Mouse (Mus musculus) embryonic facial prominence, embryonic 11.5 days (tissue): ENCODE measurements around the gene Tmem178b. TPM values are rescaled to one million over a fixed set of nuclear protein-coding genes. Genes with fewer than 3 reads are reported as not detected.

Experiments
- ATAC-seq: fragments of 200-750 bp; cut with Nextera tagmentation; replicated peaks from 2 replicates; pipeline ENCODE4 v1.8.0; 2017; ENCODE audit warnings: low read depth; ENCODE audit not compliant: insufficient number of reproducible peaks, low FRiP score, low TSS enrichment
- DNase-seq: peaks from one replicate; pipeline ENCODE4 v3.0.0-alpha.2; 2015; ENCODE audit warnings: low spot score
- H3K27ac ChIP-seq: fragments of 300-500 bp; sonication (generic); replicated peaks from 2 replicates; pipeline ENCODE4 v1.5.1; 2014; ENCODE audit warnings: mild to moderate bottlenecking, low read depth, low read length, control low read depth
- H3K27me3 ChIP-seq: fragments of 300-500 bp; sonication (generic); 2 replicates; pipeline ENCODE4 v1.6.1; 2014; ENCODE audit warnings: mild to moderate bottlenecking, low read length, moderate library complexity, mixed read lengths; ENCODE audit not compliant: control insufficient read depth, insufficient read depth
- H3K36me3 ChIP-seq: fragments of 300-500 bp; sonication (generic); replicated peaks from 2 replicates; pipeline ENCODE4 v1.6.1; 2014; ENCODE audit warnings: low read depth, mild to moderate bottlenecking, low read length, moderate library complexity, mixed read lengths; ENCODE audit not compliant: control insufficient read depth, insufficient read depth
- H3K4me1 ChIP-seq: fragments of 300-500 bp; sonication (generic); 2 replicates; pipeline ENCODE4 v1.6.1; 2014; ENCODE audit warnings: low read length, mixed read lengths; ENCODE audit not compliant: control insufficient read depth, insufficient read depth
- H3K4me2 ChIP-seq: fragments of 300-500 bp; sonication (generic); 2 replicates; pipeline ENCODE4 v1.6.1; 2014; ENCODE audit warnings: low read depth, mild to moderate bottlenecking, control low read depth, low read length, moderate library complexity
- H3K4me3 ChIP-seq: fragments of 300-500 bp; sonication (generic); 2 replicates; pipeline ENCODE4 v1.5.1; 2014; ENCODE audit warnings: low read depth, low read length, control low read depth
- H3K9ac ChIP-seq: fragments of 300-500 bp; sonication (generic); replicated peaks from 2 replicates; pipeline ENCODE4 v1.6.1; 2014; ENCODE audit warnings: mild to moderate bottlenecking, control low read depth, low read length
- H3K9me3 ChIP-seq: fragments of 300-500 bp; sonication (generic); replicated peaks from 2 replicates; pipeline ENCODE4 v1.6.1; 2016; ENCODE audit warnings: mild to moderate bottlenecking, low read length, inconsistent platforms, mixed read lengths; ENCODE audit not compliant: control insufficient read depth
- WGBS: fragments of 180-500 bp; shearing (Covaris S2); extraction: QIAGEN DNeasy Blood & Tissue Kit; methylation state at CpG from one replicate; pipeline ENCODE4 v1.1.7; 2014; 5-methylcytosine and 5-hydroxymethylcytosine counted together
- polyA plus RNA-seq: library from polyadenylated mRNA; unstranded; fragments of >200 nt; fragmentation: Nextera tagmentation; extraction: Ambion mirVana; gene quantifications from 2 replicates; pipeline ENCODE4 v1.2.1, GENCODE M21; 2014

The Tmem178b gene
- polyA plus RNA-seq, 1 experiment from 2014 or later = 1.7 TPM

DNA sequence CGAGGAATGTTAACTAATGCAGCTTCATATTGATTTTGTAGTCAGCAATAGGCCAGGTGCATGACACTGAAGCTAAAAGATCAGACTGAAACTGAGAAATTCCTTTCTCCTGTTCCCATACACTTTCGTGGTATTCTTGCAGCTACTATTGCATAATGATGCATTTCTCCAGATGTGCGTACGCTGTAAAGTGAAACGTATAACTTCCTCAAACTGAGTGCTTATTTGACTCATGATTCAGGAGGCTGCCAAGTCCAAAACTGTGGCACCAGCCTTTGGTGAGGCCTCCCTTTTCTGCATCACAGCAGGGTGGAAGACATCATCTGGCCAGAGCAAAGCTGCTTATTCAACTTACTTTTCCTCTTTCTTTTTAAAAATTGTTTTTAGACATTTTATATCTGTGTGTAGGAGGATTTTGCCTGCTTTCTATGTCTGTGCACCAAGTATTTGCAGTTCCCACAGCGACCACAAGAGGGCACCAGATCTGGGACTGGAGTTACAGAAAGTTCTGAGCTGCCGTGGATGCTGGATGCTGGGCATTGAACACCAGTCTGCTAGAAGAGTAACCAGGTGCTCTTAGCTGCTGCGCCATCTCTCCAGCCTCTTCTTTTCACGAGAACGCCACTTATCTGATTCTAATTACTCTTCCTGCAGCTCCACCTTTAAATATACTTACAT, 362.9 kb downstream of the Tmem178b start:
- no peak overlapping the region for H3K4me3 ChIP-seq
- no peaks in the 10 kb centered on the region for H3K4me1 ChIP-seq
- H3K36me3 ChIP-seq = no peaks in the 10 kb centered on the region
- H3K9ac ChIP-seq = no peak overlapping the region
- H3K9me3 ChIP-seq = no peaks in the 10 kb centered on the region
- H3K4me2 ChIP-seq = no peak overlapping the region
- WGBS = 45% methylated on average over 10 of the region's 10 CpGs
- no peak overlapping the region for H3K27ac ChIP-seq
- ATAC-seq (no peak), DNase-seq (peak; percentile 80)
- no peaks in the 10 kb centered on the region for H3K27me3 ChIP-seq

DNA sequence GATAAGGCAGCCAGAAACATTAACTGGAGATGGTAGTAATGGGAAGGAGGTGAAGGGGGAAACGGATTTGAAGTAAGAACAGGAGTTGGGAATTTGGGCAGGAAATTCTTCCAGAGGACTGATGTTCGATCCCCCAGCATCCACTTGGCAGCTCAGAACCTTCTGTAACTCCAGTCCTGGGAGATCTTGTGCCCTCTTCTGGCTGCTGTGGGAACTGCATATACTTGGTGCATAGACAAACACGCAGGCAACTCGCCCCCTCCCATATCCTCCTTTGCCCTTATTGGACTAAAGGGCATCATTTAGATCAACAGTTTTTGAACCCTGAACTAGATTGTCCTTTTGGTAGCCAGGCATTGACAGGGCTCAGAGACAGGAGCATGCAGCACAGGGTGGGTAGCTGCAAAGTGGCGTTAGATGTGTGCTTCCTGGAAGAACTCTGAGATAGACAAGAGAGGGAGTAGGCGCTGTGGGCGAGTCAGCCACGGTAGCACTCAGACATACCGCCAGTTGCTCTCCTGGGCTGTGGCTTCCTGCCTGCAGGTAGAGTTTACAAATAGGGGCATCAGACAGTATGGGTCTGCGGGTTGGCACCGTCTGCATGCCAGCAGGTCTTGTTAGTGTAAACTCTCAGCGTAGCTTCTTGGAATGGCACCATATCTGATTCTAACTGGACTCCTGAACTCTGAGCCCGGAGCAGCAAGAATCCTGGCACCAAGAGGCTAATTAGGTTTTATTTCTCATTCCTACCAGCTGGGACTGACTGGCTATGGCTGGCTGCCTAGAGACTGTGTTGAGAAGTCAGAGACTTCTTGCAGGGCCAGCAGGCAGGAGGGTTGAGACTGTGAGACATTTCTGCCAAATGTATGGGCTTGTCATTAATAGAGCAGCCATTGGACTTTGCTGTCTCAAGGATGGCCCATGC, 364.0 kb downstream of the Tmem178b start:
- WGBS = 70% methylated on average over 13 of the region's 13 CpGs
- no peak for ATAC-seq

DNA sequence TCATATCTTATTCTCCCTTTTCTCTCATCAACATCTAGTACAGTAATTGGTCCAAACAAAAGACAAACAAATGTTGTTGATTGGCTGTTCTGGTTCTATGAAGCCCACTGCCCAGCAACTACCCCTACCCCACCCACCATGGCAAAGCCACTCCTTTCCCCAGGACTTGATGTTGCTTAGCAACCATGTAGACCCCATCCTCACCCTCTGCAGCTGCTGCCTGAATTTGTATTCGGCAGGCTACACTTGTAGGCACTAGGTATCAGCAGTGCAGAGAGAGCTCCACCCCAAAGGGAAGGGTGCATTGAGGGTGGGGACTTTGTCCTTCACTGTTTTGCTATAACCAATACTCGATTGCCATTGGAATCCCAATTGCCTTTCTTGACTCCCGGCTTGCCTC, 365.8 kb downstream of the Tmem178b start:
- Histone ChIP-seq H3K27me3 (no peaks in the 10 kb centered on the region), H3K4me3 (no peak overlapping the region), H3K36me3 (no peaks in the 10 kb centered on the region), H3K4me1 (no peaks in the 10 kb centered on the region), H3K9me3 (no peaks in the 10 kb centered on the region), H3K4me2 (no peak overlapping the region), H3K9ac (no peak overlapping the region), H3K27ac (no peak overlapping the region)
- ATAC-seq (no peak), DNase-seq (no peak)
- 75% methylated on average over 3 of the region's 3 CpGs for WGBS

More for the DNA sequence above, 364.0 kb downstream of the Tmem178b start:
- Histone ChIP-seq H3K4me1 (no peaks in the 10 kb centered on the region), H3K4me3 (no peak overlapping the region), H3K27ac (no peak overlapping the region), H3K9me3 (no peaks in the 10 kb centered on the region), H3K4me2 (no peak overlapping the region), H3K27me3 (no peaks in the 10 kb centered on the region), H3K36me3 (no peaks in the 10 kb centered on the region), H3K9ac (no peak overlapping the region)
- peak; percentile 58 for DNase-seq

DNA sequence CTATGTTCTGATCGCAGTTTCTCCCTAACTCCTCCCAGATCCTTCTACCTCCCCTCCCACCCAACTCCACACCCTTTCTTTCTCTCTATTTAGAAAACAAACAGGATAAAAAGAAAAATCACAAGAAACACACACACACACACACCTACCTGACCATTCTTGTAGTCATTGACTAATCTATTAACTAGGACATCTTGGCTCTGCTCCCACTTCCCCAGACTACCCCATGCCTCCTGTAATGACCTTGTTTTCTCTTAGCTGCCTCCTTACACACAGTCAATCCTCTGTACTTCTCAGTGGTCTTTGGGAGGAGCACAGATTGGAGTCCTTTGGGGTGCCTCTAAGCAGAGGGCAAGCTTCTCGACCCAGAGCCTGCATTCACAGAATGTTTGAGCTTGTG, 367.6 kb downstream of the Tmem178b start:
- no peak overlapping the region for H3K4me2 ChIP-seq
- H3K27ac ChIP-seq = no peak overlapping the region
- H3K9ac ChIP-seq = no peak overlapping the region
- 76% methylated on average over 2 of the region's 2 CpGs for WGBS
- no peaks in the 10 kb centered on the region for H3K4me1 ChIP-seq
- no peaks in the 10 kb centered on the region for H3K9me3 ChIP-seq
- H3K4me3 ChIP-seq = no peak overlapping the region
- H3K27me3 ChIP-seq = no peaks in the 10 kb centered on the region
- H3K36me3 ChIP-seq = no peaks in the 10 kb centered on the region
- DNase-seq (no peak), ATAC-seq (no peak)

DNA sequence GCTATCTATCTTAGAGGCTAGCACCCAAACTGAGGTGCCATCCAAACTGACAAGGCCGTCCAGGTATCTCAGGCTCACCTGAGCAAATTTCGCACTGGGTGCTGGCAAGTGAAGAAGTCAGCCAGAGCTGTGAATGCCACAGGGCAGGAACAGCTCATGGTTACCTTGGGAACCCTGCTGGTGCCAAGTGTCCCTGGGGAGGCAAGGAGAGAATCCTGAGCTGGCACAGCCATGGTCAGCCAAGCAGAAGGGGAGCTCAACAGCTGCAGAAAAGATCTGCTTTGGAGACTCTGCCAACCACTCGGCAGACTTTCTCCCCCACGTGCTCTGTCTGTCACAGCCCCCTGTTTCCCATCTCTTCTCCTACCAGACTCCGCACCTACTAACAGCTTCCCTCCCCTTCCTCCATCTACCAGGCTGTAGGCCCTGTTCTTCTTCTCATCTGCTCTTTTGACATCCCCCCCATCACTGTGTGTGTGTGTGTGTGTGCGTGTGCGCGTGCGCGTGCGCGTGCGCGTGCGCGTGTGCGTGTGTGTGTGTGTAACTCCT, 374.4 kb downstream of the Tmem178b start:
- no peak overlapping the region for H3K4me2 ChIP-seq
- 94% methylated on average over 17 of the region's 17 CpGs for WGBS
- no peak for ATAC-seq

DNA sequence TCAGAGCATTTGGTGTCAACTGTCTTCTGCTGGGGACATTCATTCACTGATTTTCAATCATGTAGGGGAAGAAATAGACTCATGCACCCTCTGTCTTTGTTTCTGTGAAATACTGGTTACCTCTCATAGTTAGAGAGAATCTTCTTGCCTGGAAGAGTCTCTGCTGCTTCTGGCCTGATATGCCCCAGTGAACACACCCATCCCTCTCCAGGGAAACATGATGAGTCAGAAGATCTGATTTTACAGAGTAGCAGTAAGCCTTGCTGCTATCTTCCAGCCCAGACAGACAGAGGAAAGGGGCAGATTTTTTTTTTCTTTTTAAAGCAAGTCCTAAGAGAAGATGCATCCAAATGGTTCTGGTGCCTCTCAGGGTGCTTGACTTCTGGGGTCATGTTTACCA, 376.9 kb downstream of the Tmem178b start:
- no peak for ATAC-seq
- Histone ChIP-seq H3K36me3 (no peaks in the 10 kb centered on the region), H3K9ac (no peak overlapping the region), H3K4me3 (no peak overlapping the region), H3K9me3 (no peaks in the 10 kb centered on the region), H3K27me3 (no peaks in the 10 kb centered on the region), H3K4me1 (no peaks in the 10 kb centered on the region), H3K27ac (no peak overlapping the region), H3K4me2 (no peak overlapping the region)
- DNase-seq = no peak

More for the DNA sequence above, 374.4 kb downstream of the Tmem178b start:
- no peaks in the 10 kb centered on the region for H3K36me3 ChIP-seq
- no peak overlapping the region for H3K27ac ChIP-seq
- no peak for DNase-seq
- H3K9me3 ChIP-seq = no peaks in the 10 kb centered on the region
- H3K4me3 ChIP-seq = no peak overlapping the region
- H3K4me1 ChIP-seq = no peaks in the 10 kb centered on the region
- no peaks in the 10 kb centered on the region for H3K27me3 ChIP-seq
- no peak overlapping the region for H3K9ac ChIP-seq

DNA sequence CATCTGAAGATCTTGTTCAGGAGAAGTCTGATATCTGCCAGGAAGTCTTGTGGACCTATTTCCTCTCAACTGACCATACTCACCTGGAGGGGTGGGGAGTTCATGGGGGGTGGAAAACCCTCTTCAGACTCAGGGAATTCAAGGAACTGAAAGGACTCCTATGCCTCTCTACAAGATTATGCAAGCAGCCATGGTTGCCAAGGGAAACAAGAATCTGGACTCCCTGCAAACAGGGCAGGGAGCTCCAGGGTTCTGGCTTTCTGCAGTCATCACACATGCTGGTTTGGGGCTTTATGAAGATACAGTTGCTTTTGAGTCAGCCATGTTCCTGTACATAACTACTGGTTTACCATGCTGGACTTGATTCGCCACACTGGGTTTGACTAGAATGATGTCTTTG, 390.6 kb downstream of the Tmem178b start:
- no peaks in the 10 kb centered on the region for H3K9me3 ChIP-seq
- no peak overlapping the region for H3K27ac ChIP-seq
- no peak overlapping the region for H3K4me2 ChIP-seq
- H3K36me3 ChIP-seq = no peaks in the 10 kb centered on the region
- ATAC-seq = no peak
- no peak for DNase-seq
- H3K9ac ChIP-seq = no peak overlapping the region
- H3K4me3 ChIP-seq = no peak overlapping the region
- H3K4me1 ChIP-seq = no peaks in the 10 kb centered on the region
- WGBS = 92% methylated on average over 1 of the region's 1 CpGs
- H3K27me3 ChIP-seq = no peaks in the 10 kb centered on the region

DNA sequence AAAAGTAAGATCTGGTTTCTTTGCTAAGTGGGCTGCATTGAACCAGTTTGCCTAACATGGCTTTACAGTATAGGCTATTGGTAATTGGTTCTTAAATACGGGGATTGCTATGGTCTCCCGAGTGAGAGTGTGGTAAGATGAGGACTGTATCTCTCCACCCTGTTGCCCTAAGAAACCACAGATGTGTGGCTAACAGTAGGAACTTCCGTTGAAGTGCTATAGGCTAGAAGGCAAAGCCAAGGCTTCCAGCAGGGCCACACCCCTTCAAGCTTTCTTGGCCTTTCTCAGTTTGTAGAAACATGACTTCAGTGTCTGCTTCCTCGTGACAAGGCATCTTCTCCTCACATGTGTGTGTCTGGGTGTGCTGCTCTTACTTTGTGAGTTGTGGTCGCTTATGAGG, 427.6 kb downstream of the Tmem178b start:
- Histone ChIP-seq H3K4me1 (no peaks in the 10 kb centered on the region), H3K4me2 (no peak overlapping the region), H3K27ac (no peak overlapping the region), H3K9ac (no peak overlapping the region), H3K27me3 (no peaks in the 10 kb centered on the region), H3K4me3 (no peak overlapping the region), H3K9me3 (no peaks in the 10 kb centered on the region), H3K36me3 (no peaks in the 10 kb centered on the region)
- ATAC-seq (no peak), DNase-seq (no peak)
- 74% methylated on average over 5 of the region's 5 CpGs for WGBS
